Mouse (Mus musculus): ENCODE measurements around the gene Xylt1. TPM values are rescaled to one million over a fixed set of nuclear protein-coding genes. Genes with fewer than 3 reads are reported as not detected.

The Xylt1 gene
- polyA plus RNA-seq, 1 experiment, result 8.3 TPM

DNA sequence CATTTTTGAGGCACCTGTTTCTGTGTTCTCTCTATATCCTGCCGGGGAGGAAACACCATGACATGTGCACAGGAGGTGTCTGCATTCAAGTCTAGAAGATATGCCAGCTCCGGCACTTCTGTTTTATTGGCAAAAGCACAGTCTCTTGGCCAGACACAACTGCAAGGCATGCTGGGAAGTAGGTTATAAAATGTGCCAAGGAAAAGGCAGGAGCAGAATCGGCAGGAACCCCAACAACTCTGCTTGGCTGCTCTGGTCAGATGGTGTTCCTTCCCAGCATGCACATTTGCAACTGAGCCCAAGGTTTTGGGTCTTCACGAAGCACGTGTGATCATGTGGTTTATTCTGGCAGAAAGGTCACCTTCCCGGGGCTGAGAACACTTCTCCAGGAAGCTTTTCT lies 192.4 kb downstream of the Xylt1 start:
- WGBS, result 5% methylated on average over 6 of the region's 6 CpGs
- H3K27ac ChIP-seq (ENCODE audit: insufficient read depth, low read length), result no peak overlapping the region
- no peak for DNase-seq
- H3K27me3 ChIP-seq (ENCODE audit: control insufficient read depth, insufficient read depth, low read length), result no peaks in the 10 kb centered on the region
- peaks cover 6% of the 10 kb centered on the region; the same call in 1 of the 2 replicates for H3K4me1 ChIP-seq (ENCODE audit: control insufficient read depth, insufficient read depth, low read length)
- H3K4me3 ChIP-seq (replicated peaks; ENCODE audit: insufficient read depth, low read depth, low read length), result no peak overlapping the region
- no peak for TF ChIP-seq CTCF (IDR thresholded peaks at IDR 0.05; ENCODE audit: borderline replicate concordance, insufficient read depth, low read depth, low read length)
- no peak for TF ChIP-seq POLR2A (IDR thresholded peaks at IDR 0.05; ENCODE audit: borderline replicate concordance, insufficient read depth, low read length)

DNA sequence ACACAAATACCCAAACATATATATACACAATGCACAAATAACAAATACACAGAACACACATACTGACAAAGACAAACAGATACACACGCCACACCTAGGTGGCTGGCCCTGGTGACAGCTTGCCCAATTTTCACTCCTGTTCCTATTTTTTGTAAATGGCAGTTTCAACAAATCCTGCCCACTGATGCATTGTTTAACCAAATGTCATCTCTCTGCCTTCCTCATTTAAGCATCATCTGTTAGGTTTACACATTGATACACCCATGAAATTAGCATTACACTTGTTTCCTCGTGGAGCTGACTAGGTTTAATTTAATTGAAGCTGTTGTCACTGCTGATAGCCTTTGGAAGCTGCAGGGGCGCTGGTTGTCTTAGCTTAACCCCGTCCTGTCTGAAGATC lies 194.6 kb downstream of the Xylt1 start:
- H3K4me1 ChIP-seq (ENCODE audit: control insufficient read depth, insufficient read depth, low read length), result peaks cover 6% of the 10 kb centered on the region; the same call in 1 of the 2 replicates
- H3K4me3 ChIP-seq (replicated peaks; ENCODE audit: insufficient read depth, low read depth, low read length), result no peak overlapping the region
- H3K27me3 ChIP-seq (ENCODE audit: control insufficient read depth, insufficient read depth, low read length), result no peaks in the 10 kb centered on the region
- no peak overlapping the region for H3K27ac ChIP-seq (ENCODE audit: insufficient read depth, low read length)
- TF ChIP-seq CTCF (IDR thresholded peaks at IDR 0.05; ENCODE audit: borderline replicate concordance, insufficient read depth, low read depth, low read length) (no peak), POLR2A (IDR thresholded peaks at IDR 0.05; ENCODE audit: borderline replicate concordance, insufficient read depth, low read length) (no peak)
- DNase-seq, result no peak
- WGBS, result 33% methylated on average over 4 of the region's 4 CpGs

GRCm38 (mm10) chr7:117577035-117577434 lies 196.3 kb downstream of the Xylt1 start:
- Histone ChIP-seq H3K27me3 (ENCODE audit: control insufficient read depth, insufficient read depth, low read length) (no peaks in the 10 kb centered on the region), H3K27ac (ENCODE audit: insufficient read depth, low read length) (no peak overlapping the region), H3K4me1 (ENCODE audit: control insufficient read depth, insufficient read depth, low read length) (peaks cover 6% of the 10 kb centered on the region; the same call in 1 of the 2 replicates), H3K4me3 (replicated peaks; ENCODE audit: insufficient read depth, low read depth, low read length) (no peak overlapping the region)
- TF ChIP-seq POLR2A (IDR thresholded peaks at IDR 0.05; ENCODE audit: borderline replicate concordance, insufficient read depth, low read length) (no peak), CTCF (IDR thresholded peaks at IDR 0.05; ENCODE audit: borderline replicate concordance, insufficient read depth, low read depth, low read length) (no peak)
- 96% methylated on average over 6 of the region's 6 CpGs for WGBS
- no peak for DNase-seq

- Histone ChIP-seq H3K4me3 (replicated peaks; ENCODE audit: insufficient read depth, low read depth, low read length) (no peak overlapping the region), H3K27ac (ENCODE audit: insufficient read depth, low read length) (no peak overlapping the region), H3K27me3 (ENCODE audit: control insufficient read depth, insufficient read depth, low read length) (no peaks in the 10 kb centered on the region), H3K4me1 (ENCODE audit: control insufficient read depth, insufficient read depth, low read length) (no peaks in the 10 kb centered on the region)
- TF ChIP-seq POLR2A (IDR thresholded peaks at IDR 0.05; ENCODE audit: borderline replicate concordance, insufficient read depth, low read length) (no peak), CTCF (IDR thresholded peaks at IDR 0.05; ENCODE audit: borderline replicate concordance, insufficient read depth, low read depth, low read length) (no peak)
- DNase-seq, result peak in 1 of 2 experiments; percentile 21
- WGBS, result 38% methylated on average over 5 of the region's 5 CpGs
Measured at GRCm38 (mm10) chr7:117585164-117585563, 204.4 kb downstream of the Xylt1 start.

GRCm38 (mm10) chr7:117586811-117587210 lies 206.0 kb downstream of the Xylt1 start:
- H3K27ac ChIP-seq (ENCODE audit: insufficient read depth, low read length), result no peak overlapping the region
- no peak overlapping the region for H3K4me3 ChIP-seq (replicated peaks; ENCODE audit: insufficient read depth, low read depth, low read length)
- no peaks in the 10 kb centered on the region for H3K4me1 ChIP-seq (ENCODE audit: control insufficient read depth, insufficient read depth, low read length)
- DNase-seq, result no peak
- TF ChIP-seq CTCF (IDR thresholded peaks at IDR 0.05; ENCODE audit: borderline replicate concordance, insufficient read depth, low read depth, low read length), result no peak
- no peak for TF ChIP-seq POLR2A (IDR thresholded peaks at IDR 0.05; ENCODE audit: borderline replicate concordance, insufficient read depth, low read length)
- no peaks in the 10 kb centered on the region for H3K27me3 ChIP-seq (ENCODE audit: control insufficient read depth, insufficient read depth, low read length)

DNA sequence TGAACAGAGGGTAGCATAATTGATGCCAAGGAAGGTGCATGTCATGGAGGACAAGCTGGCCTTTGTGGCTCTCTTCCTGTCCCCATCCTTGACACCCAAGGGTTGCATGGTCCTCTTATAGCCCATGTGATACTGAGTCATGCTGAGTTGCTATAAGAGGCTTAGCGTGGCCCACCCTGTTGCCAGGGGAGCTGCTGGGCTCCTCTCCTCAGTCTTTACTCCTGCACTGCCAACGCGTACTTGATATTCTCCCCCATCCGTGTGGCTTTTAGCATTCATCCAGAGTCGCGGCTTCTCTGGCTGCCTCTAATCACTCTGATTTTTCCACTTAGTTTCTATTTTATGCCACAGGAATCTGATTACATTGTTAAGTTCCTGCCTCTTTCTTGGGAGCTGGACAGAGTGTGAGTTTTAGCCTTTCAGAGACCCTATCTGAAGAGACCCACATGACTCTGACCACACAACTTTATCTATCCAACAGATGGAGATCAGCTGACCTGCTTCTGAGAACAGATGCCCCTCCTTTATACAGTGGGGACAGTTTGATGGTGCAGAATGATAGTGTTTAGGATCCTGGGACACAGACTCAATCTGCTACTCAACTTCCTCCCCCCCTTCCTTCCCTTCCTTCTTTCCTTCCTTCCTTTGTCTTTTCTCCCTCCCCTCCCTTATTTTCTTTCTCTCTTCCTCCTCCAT lies 206.6 kb downstream of the Xylt1 start:
- no peaks in the 10 kb centered on the region for H3K4me1 ChIP-seq (ENCODE audit: control insufficient read depth, insufficient read depth, low read length)
- WGBS, result 57% methylated on average over 6 of the region's 6 CpGs
- TF ChIP-seq CTCF (IDR thresholded peaks at IDR 0.05; ENCODE audit: borderline replicate concordance, insufficient read depth, low read depth, low read length) (no peak), POLR2A (IDR thresholded peaks at IDR 0.05; ENCODE audit: borderline replicate concordance, insufficient read depth, low read length) (no peak)
- no peak overlapping the region for H3K4me3 ChIP-seq (replicated peaks; ENCODE audit: insufficient read depth, low read depth, low read length)
- no peak for DNase-seq
- H3K27ac ChIP-seq (ENCODE audit: insufficient read depth, low read length), result no peak overlapping the region
- no peaks in the 10 kb centered on the region for H3K27me3 ChIP-seq (ENCODE audit: control insufficient read depth, insufficient read depth, low read length)

DNA sequence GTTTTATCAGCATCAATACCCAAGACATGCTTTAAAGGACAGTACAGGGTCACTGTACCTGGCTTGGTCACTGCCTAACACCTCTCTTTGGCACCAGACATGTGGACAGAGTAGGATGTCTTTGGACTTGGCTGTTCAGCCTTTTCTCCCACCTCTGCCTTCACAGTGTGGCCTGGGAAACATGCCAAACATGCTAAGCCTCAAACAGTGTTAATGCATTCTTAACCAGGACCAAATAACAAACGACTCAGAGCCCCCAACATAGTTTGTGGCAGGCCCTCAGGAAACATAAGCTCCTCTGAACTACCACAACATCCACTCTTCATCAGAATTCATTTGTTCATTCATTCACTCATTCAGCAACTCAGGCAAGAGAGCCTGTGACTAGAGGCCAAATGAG lies 207.6 kb downstream of the Xylt1 start:
- WGBS, result 0% methylated on average over 1 of the region's 1 CpGs
- TF ChIP-seq POLR2A (IDR thresholded peaks at IDR 0.05; ENCODE audit: borderline replicate concordance, insufficient read depth, low read length), result no peak
- no peak for TF ChIP-seq CTCF (IDR thresholded peaks at IDR 0.05; ENCODE audit: borderline replicate concordance, insufficient read depth, low read depth, low read length)
- H3K4me3 ChIP-seq (replicated peaks; ENCODE audit: insufficient read depth, low read depth, low read length), result no peak overlapping the region
- no peaks in the 10 kb centered on the region for H3K4me1 ChIP-seq (ENCODE audit: control insufficient read depth, insufficient read depth, low read length)
- DNase-seq, result no peak
- no peaks in the 10 kb centered on the region for H3K27me3 ChIP-seq (ENCODE audit: control insufficient read depth, insufficient read depth, low read length)
- no peak overlapping the region for H3K27ac ChIP-seq (ENCODE audit: insufficient read depth, low read length)

DNA sequence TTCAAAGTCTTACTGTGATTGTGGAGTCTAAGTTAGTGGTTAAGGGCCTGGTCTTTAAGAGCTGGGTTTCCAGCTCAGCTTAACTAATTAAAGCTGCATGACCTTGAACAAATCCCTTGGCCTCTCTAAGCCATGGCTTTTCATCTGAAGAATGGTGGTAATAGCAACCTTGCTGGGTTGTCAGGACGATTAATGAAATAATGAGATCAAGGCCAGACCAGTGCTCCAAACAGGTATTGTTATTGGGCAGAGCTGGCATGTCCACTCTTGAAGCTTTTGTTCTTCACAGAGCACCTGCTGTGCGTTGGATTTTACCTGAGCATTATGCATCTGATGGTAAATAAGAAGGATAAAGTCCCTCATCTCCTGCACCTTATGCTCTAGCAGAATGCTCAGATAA lies 208.6 kb downstream of the Xylt1 start:
- H3K27me3 ChIP-seq (ENCODE audit: control insufficient read depth, insufficient read depth, low read length), result no peaks in the 10 kb centered on the region
- no peak overlapping the region for H3K4me3 ChIP-seq (replicated peaks; ENCODE audit: insufficient read depth, low read depth, low read length)
- TF ChIP-seq CTCF (IDR thresholded peaks at IDR 0.05; ENCODE audit: borderline replicate concordance, insufficient read depth, low read depth, low read length), result no peak
- no peak for TF ChIP-seq POLR2A (IDR thresholded peaks at IDR 0.05; ENCODE audit: borderline replicate concordance, insufficient read depth, low read length)
- no peaks in the 10 kb centered on the region for H3K4me1 ChIP-seq (ENCODE audit: control insufficient read depth, insufficient read depth, low read length)
- no peak for DNase-seq
- WGBS, result 84% methylated on average over 2 of the region's 2 CpGs
- no peak overlapping the region for H3K27ac ChIP-seq (ENCODE audit: insufficient read depth, low read length)
